Comparison of ENCODE assay signal across 34 mouse cellular contexts in the genomic region with DNA sequence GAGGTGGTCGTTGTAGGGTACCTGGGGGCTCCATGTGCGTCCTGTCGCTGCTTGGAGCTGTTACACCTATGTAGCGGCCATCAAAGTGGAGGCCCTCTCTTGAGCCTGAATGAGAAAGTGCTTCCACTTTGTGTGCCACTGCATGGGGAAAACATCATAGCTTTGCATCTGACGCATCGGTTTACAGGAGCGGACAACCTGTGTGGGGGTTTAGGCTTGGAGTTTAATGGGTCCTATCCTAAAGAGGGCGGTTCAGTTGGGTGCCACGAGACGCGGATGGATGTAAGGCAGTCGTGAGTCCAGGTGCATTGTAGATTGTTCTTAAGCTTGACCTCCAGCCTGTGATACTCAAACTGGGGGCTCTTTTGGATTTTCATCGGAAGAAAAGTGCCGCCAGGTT. TPM values are rescaled to one million over a fixed set of nuclear protein-coding genes. Genes with fewer than 3 reads are reported as not detected.
DNase-seq lines count a peak whose midpoint lies in the region; ATAC-seq and TF ChIP-seq lines count a peak whose summit lies in the region.
"Had no signal": no experiment of that assay in that cellular context is flagged by ENCODE, and none has a peak within 500 bp of the region (broad histone marks: within the 10 kb centered on the region; RNA-seq: fewer than 3 reads in every experiment).

No protein-coding gene starts in this region.

- H3K4me1 ChIP-seq in heart, embryonic 12.5 days (replicated peaks), result no peaks in the 10 kb centered on the region
- peaks cover 5% of the 10 kb centered on the region for H3K4me1 ChIP-seq in megakaryocyte, embryonic 14.5 days
- H3K4me1 ChIP-seq in ES-Bruce4 (ENCODE audit: control insufficient read depth, insufficient read depth, low read length), result peaks cover 1% of the 10 kb centered on the region
- H3K4me1 ChIP-seq: embryonic facial prominence, embryonic 10.5 days; embryonic facial prominence, embryonic 13.5 days; forebrain, embryonic 12.5 days; forebrain, embryonic 15.5 days; hindbrain, embryonic 13.5 days; intestine, embryonic 15.5 days had no signal

- peak; percentile 37 for TF ChIP-seq POLR2A in ES-Bruce4 (IDR thresholded peaks at IDR 0.05; ENCODE audit: insufficient read depth, low read length)

- ATAC-seq in heart, embryonic 12.5 days (ENCODE audit: insufficient number of reproducible peaks, low FRiP score), result no peak
- ATAC-seq in megakaryocyte, adult 5-6 weeks (ENCODE audit: poor library complexity, severe bottlenecking), result no peak
- ATAC-seq: forebrain, embryonic 15.5 days; hindbrain, embryonic 16.5 days; intestine, embryonic 15.5 days had no signal

- 0 out of 2 replicates have a peak overlapping the region, but pooled peaks have one; percentile 7 for H3K4me2 ChIP-seq in heart, embryonic 12.5 days
- H3K4me2 ChIP-seq: embryonic facial prominence, embryonic 13.5 days; forebrain, embryonic 12.5 days; forebrain, embryonic 15.5 days; hindbrain, embryonic 13.5 days; intestine, embryonic 15.5 days had no signal

- 0 out of 2 replicates have a peak, but pooled peaks have one; percentile 2 for TF ChIP-seq EP300 in ES-Bruce4 (IDR thresholded peaks at IDR 0.05; ENCODE audit: insufficient read depth, low read depth, low read length)

- H3K4me3 ChIP-seq in heart, embryonic 12.5 days, result no peak overlapping the region
- peak overlapping the region; percentile 18 for H3K4me3 ChIP-seq in megakaryocyte, embryonic 14.5 days (replicated peaks)
- peak overlapping the region; percentile 98 for H3K4me3 ChIP-seq in ES-Bruce4 (ENCODE audit: low read depth, low read length)
- H3K4me3 ChIP-seq: embryonic facial prominence, embryonic 10.5 days; embryonic facial prominence, embryonic 13.5 days; erythroblast, embryonic 14.5 days; forebrain, embryonic 12.5 days; forebrain, embryonic 15.5 days; hindbrain, embryonic 13.5 days; intestine, embryonic 15.5 days had no signal

- no peak overlapping the region for H3K9ac ChIP-seq in heart, embryonic 12.5 days
- H3K9ac ChIP-seq in ES-Bruce4 (ENCODE audit: low read depth, poor library complexity, severe bottlenecking), result peak overlapping the region; percentile 97
- H3K9ac ChIP-seq: embryonic facial prominence, embryonic 13.5 days; forebrain, embryonic 12.5 days; forebrain, embryonic 15.5 days; hindbrain, embryonic 13.5 days; intestine, embryonic 15.5 days had no signal

- 21% methylated on average over 14 of the region's 14 CpGs for WGBS in heart, embryonic 12.5 days

- intact Hi-C loops in heart, postnatal 25 days (cut with DNase I), result loop anchor here (5.0 kb wide), 1 partner anchor 383 kb away; no protein-coding TSS in a partner anchor

- TF ChIP-seq CTCF in ES-Bruce4 (IDR thresholded peaks at IDR 0.05; ENCODE audit: low read depth, low read length), result no peak

- H3K27me3 ChIP-seq in heart, embryonic 12.5 days (replicated peaks), result peaks cover 40% of the 10 kb centered on the region
- H3K27me3 ChIP-seq in megakaryocyte, embryonic 14.5 days (replicated peaks), result peaks cover 24% of the 10 kb centered on the region
- no peaks in the 10 kb centered on the region for H3K27me3 ChIP-seq in ES-Bruce4 (ENCODE audit: control insufficient read depth, insufficient read depth, low read length, poor library complexity, severe bottlenecking)
- H3K27me3 ChIP-seq: CH12.LX had no signal

- no peak for DNase-seq in heart, postnatal 25 days (ENCODE audit: low spot score)
- DNase-seq in R1 (ENCODE audit: low read depth, low spot score), result peak; percentile 82
- no peak for DNase-seq in cerebellum, postnatal 10 days
- DNase-seq in layer of hippocampus, adult 11-12 months (ENCODE audit: low spot score), result no peak
- DNase-seq: adrenal gland, postnatal 10 days; adrenal gland, postnatal 36 days; B cell, adult 2 months; cerebellum, adult 18-20 months; cerebellum, adult 9-10 months; cerebellum, postnatal 25 days; gastrocnemius, postnatal 25 days; heart, adult 18-20 months; heart, postnatal 4 days; kidney, adult 18-20 months had no signal

- H3K9me3 ChIP-seq in heart, embryonic 12.5 days (replicated peaks), result no peaks in the 10 kb centered on the region
- no peaks in the 10 kb centered on the region for H3K9me3 ChIP-seq in megakaryocyte, embryonic 14.5 days
- no peaks in the 10 kb centered on the region for H3K9me3 ChIP-seq in ES-Bruce4 (replicated peaks; ENCODE audit: control insufficient read depth, insufficient read depth, low read length, poor library complexity, severe bottlenecking)
- H3K9me3 ChIP-seq: embryonic facial prominence, embryonic 10.5 days; embryonic facial prominence, embryonic 13.5 days; forebrain, embryonic 12.5 days; forebrain, embryonic 15.5 days; hindbrain, embryonic 13.5 days; intestine, embryonic 15.5 days had no signal

- no peak overlapping the region for H3K27ac ChIP-seq in heart, embryonic 12.5 days (ENCODE audit: poor library complexity, severe bottlenecking)
- peak overlapping the region; percentile 98 for H3K27ac ChIP-seq in ES-Bruce4 (ENCODE audit: insufficient read depth, low read length)
- H3K27ac ChIP-seq: embryonic facial prominence, embryonic 10.5 days; embryonic facial prominence, embryonic 13.5 days; forebrain, embryonic 12.5 days; forebrain, embryonic 15.5 days; hindbrain, embryonic 13.5 days; intestine, embryonic 15.5 days had no signal

- H3K36me3 ChIP-seq in heart, embryonic 12.5 days, result no peaks in the 10 kb centered on the region
- no peaks in the 10 kb centered on the region for H3K36me3 ChIP-seq in megakaryocyte, embryonic 14.5 days (replicated peaks; ENCODE audit: low read length)
- peaks cover 31% of the 10 kb centered on the region for H3K36me3 ChIP-seq in ES-Bruce4 (ENCODE audit: control insufficient read depth, insufficient read depth, low read length, poor library complexity, severe bottlenecking)
- H3K36me3 ChIP-seq: embryonic facial prominence, embryonic 10.5 days; embryonic facial prominence, embryonic 13.5 days; forebrain, embryonic 12.5 days; forebrain, embryonic 15.5 days; hindbrain, embryonic 13.5 days; intestine, embryonic 15.5 days had no signal

RNA-seq across cellular contexts. Expression of a gene that starts 30.7 kb away (rescaled TPM):
- polyA plus RNA-seq in heart, embryonic 12.5 days (2016; fragmentation: Nextera tagmentation; extraction: Ambion mirVana), result not detected in 2 replicates
- total RNA-seq in heart, postnatal 25 days (2021), result not detected
- not detected in 2 replicates for polyA plus RNA-seq in megakaryocyte, embryonic 14.5 days (2012; ENCODE audit: insufficient read depth, low replicate concordance)
- total RNA-seq in megakaryocyte, adult 5-6 weeks (2015), result 3.9 and 4.0 TPM in 2 replicates
- 7.5 and 7.8 TPM in 2 replicates for total RNA-seq in megakaryocyte, adult 5-6 weeks (2017)
- polyA plus RNA-seq in ES-Bruce4 (2011; ENCODE audit: insufficient read depth, insufficient read length, low read depth, missing spikeins), result 0.20 TPM in 1 of 2 replicates, not detected in the other
- total RNA-seq: CH12.LX; gastrocnemius, adult 8-10 months; gastrocnemius, postnatal 25 days; heart, adult 18-20 months; MEL had no signal
- polyA plus RNA-seq: embryonic facial prominence, embryonic 13.5 days; erythroblast, embryonic 14.5 days; forebrain, embryonic 12.5 days; forebrain, embryonic 15.5 days; heart, embryonic 14.5 days; intestine, embryonic 15.5 days had no signal

RNA-seq across cellular contexts. Expression of a gene that starts 49.9 kb away (rescaled TPM):
- polyA plus RNA-seq in heart, embryonic 12.5 days (2016; fragmentation: Nextera tagmentation; extraction: Ambion mirVana), result 0.06 TPM in 1 of 2 replicates, not detected in the other
- not detected for total RNA-seq in heart, postnatal 25 days (2021)
- not detected in 2 replicates for polyA plus RNA-seq in megakaryocyte, embryonic 14.5 days (2012; ENCODE audit: insufficient read depth, low replicate concordance)
- total RNA-seq in megakaryocyte, adult 5-6 weeks (2015), result not detected in 2 replicates
- total RNA-seq in megakaryocyte, adult 5-6 weeks (2017), result not detected in 2 replicates
- polyA plus RNA-seq in ES-Bruce4 (2011; ENCODE audit: insufficient read depth, insufficient read length, low read depth, missing spikeins), result 64.8 and 68.3 TPM in 2 replicates
- total RNA-seq: adrenal gland, adult 18-20 months; adrenal gland, postnatal 10 days; adrenal gland, postnatal 36 days; common myeloid progenitor, adult 5-6 weeks; gastrocnemius, adult 8-10 months; gastrocnemius, postnatal 25 days; heart, adult 18-20 months; heart, postnatal 4 days; MEL had no signal
- polyA plus RNA-seq: erythroblast, embryonic 14.5 days; forebrain, embryonic 15.5 days; gonadal fat pad, adult 2 months; heart, embryonic 14.5 days; heart, postnatal 0 days; hindbrain, embryonic 13.5 days; hindbrain, embryonic 16.5 days; intestine, embryonic 15.5 days had no signal

Comparison
In these comparisons a context has a peak if more than half of its experiments do, and no peak if none do; other contexts are left out.
1. RNA of a gene that starts 49.9 kb away (polyA plus RNA-seq): 64.8 to 68.3 TPM in ES-Bruce4; 0.06 TPM in heart, embryonic 12.5 days and not detected in megakaryocyte, embryonic 14.5 days; every median in the first group is over 10 times any median in the second.